Mouse (Mus musculus) midbrain, embryonic 15.5 days (tissue): ENCODE results near the gene Gnb5. TPM values are rescaled to one million over a fixed set of nuclear protein-coding genes. Genes with fewer than 3 reads are reported as not detected.

Experiments
- polyA plus RNA-seq: library from polyadenylated mRNA; unstranded; fragments of >200 nt; fragmentation: Nextera tagmentation; extraction: Ambion mirVana; gene quantifications from 2 replicates; pipeline ENCODE4 v1.2.1, GENCODE M21; 2015

Gnb5 gene
- polyA plus RNA-seq, 1 experiment from 2014 or later, result 69.5 TPM

Other genes with a start within 250 kb of the Gnb5 start
- 36.2 and 37.0 TPM in 2 replicates for gene Myo5a, start 235.3 kb upstream of the Gnb5 start, polyA plus RNA-seq
- gene Myo5c, start 74.3 kb upstream of the Gnb5 start, polyA plus RNA-seq, result 0.32 and 0.56 TPM in 2 replicates
- gene Bcl2l10, start 41.5 kb downstream of the Gnb5 start, polyA plus RNA-seq, result not detected in 2 replicates
- gene Mapk6, start 103.7 kb downstream of the Gnb5 start, polyA plus RNA-seq, result 155 and 169 TPM in 2 replicates
- gene Leo1, start 135.2 kb downstream of the Gnb5 start, polyA plus RNA-seq, result 45.9 and 46.4 TPM in 2 replicates